Mouse (Mus musculus): ENCODE results near the gene Clcf1. TPM values are rescaled to one million over a fixed set of nuclear protein-coding genes. Genes with fewer than 3 reads are reported as not detected.

Clcf1 gene
- total and polyA plus RNA-seq, 2 experiments, result 0.28 to 3.8 TPM

GRCm38 (mm10) chr19:4170723-4171392 lies 43.2 kb upstream of the Clcf1 start:
- Histone ChIP-seq H3K27me3 (ENCODE audit: control insufficient read depth, insufficient read depth, low read length) (no peaks in the 10 kb centered on the region), H3K79me2 (ENCODE audit: control insufficient read depth, insufficient read depth, low read length) (no peaks in the 10 kb centered on the region), H3K4me1 (ENCODE audit: control insufficient read depth, insufficient read depth, low read length) (peaks cover 3% of the 10 kb centered on the region), H3K4me3 (ENCODE audit: insufficient read depth, low read depth, low read length) (no peak overlapping the region), H3K36me3 (ENCODE audit: control insufficient read depth, insufficient read depth, low read length) (no peaks in the 10 kb centered on the region), H3K27ac (replicated peaks; ENCODE audit: insufficient read depth, low read depth, low read length) (no peak overlapping the region), H3K9ac (ENCODE audit: low read depth, low read length) (no peak overlapping the region)
- 95% methylated on average over 10 of the region's 10 CpGs for WGBS
- DNase-seq (ENCODE audit: extremely low read depth, low read depth, low spot score), result no peak
- TF ChIP-seq CTCF (IDR thresholded peaks at IDR 0.05; ENCODE audit: low read depth, low read length), result no peak
- TF ChIP-seq POLR2A (IDR thresholded peaks at IDR 0.05; ENCODE audit: extremely low read depth, insufficient read depth, low read length), result no peak

- Histone ChIP-seq H3K36me3 (ENCODE audit: control insufficient read depth, insufficient read depth, low read length) (no peaks in the 10 kb centered on the region), H3K4me3 (ENCODE audit: insufficient read depth, low read depth, low read length) (no peak overlapping the region), H3K27ac (replicated peaks; ENCODE audit: insufficient read depth, low read depth, low read length) (no peak overlapping the region), H3K9ac (ENCODE audit: low read depth, low read length) (no peak overlapping the region), H3K4me1 (ENCODE audit: control insufficient read depth, insufficient read depth, low read length) (peaks cover 3% of the 10 kb centered on the region), H3K79me2 (ENCODE audit: control insufficient read depth, insufficient read depth, low read length) (no peaks in the 10 kb centered on the region), H3K27me3 (ENCODE audit: control insufficient read depth, insufficient read depth, low read length) (no peaks in the 10 kb centered on the region)
- 72% methylated on average over 13 of the region's 13 CpGs for WGBS
- TF ChIP-seq CTCF (IDR thresholded peaks at IDR 0.05; ENCODE audit: low read depth, low read length), result no peak
- TF ChIP-seq POLR2A (IDR thresholded peaks at IDR 0.05; ENCODE audit: extremely low read depth, insufficient read depth, low read length), result no peak
- no peak for DNase-seq (ENCODE audit: extremely low read depth, low read depth, low spot score)
Observed at GRCm38 (mm10) chr19:4171393-4172290, 42.4 kb upstream of the Clcf1 start.

- no peak for DNase-seq (ENCODE audit: extremely low read depth, low read depth, low spot score)
- no peak overlapping the region for H3K4me3 ChIP-seq (ENCODE audit: insufficient read depth, low read depth, low read length)
- TF ChIP-seq CTCF (IDR thresholded peaks at IDR 0.05; ENCODE audit: low read depth, low read length) (no peak), POLR2A (IDR thresholded peaks at IDR 0.05; ENCODE audit: extremely low read depth, insufficient read depth, low read length) (no peak)
- no peak overlapping the region for H3K27ac ChIP-seq (replicated peaks; ENCODE audit: insufficient read depth, low read depth, low read length)
- H3K9ac ChIP-seq (ENCODE audit: low read depth, low read length), result no peak overlapping the region
- H3K4me1 ChIP-seq (ENCODE audit: control insufficient read depth, insufficient read depth, low read length), result peaks cover 3% of the 10 kb centered on the region
- H3K27me3 ChIP-seq (ENCODE audit: control insufficient read depth, insufficient read depth, low read length), result no peaks in the 10 kb centered on the region
- H3K79me2 ChIP-seq (ENCODE audit: control insufficient read depth, insufficient read depth, low read length), result no peaks in the 10 kb centered on the region
- no peaks in the 10 kb centered on the region for H3K36me3 ChIP-seq (ENCODE audit: control insufficient read depth, insufficient read depth, low read length)
- WGBS, result 80% methylated on average over 11 of the region's 11 CpGs
Observed at GRCm38 (mm10) chr19:4172925-4173324, 41.1 kb upstream of the Clcf1 start.

GRCm38 (mm10) chr19:4175368-4175947 lies 38.6 kb upstream of the Clcf1 start, which contains the start of gene Carns1:
TSS of gene Carns1 (minus strand) at chr19:4175479.
- H3K27me3 ChIP-seq (ENCODE audit: control insufficient read depth, insufficient read depth, low read length), result no peaks in the 10 kb centered on the region
- no peaks in the 10 kb centered on the region for H3K4me1 ChIP-seq (ENCODE audit: control insufficient read depth, insufficient read depth, low read length)
- no peaks in the 10 kb centered on the region for H3K36me3 ChIP-seq (ENCODE audit: control insufficient read depth, insufficient read depth, low read length)
- WGBS, result 25% methylated on average over 11 of the region's 11 CpGs
- TF ChIP-seq CTCF (IDR thresholded peaks at IDR 0.05; ENCODE audit: low read depth, low read length), result no peak
- TF ChIP-seq POLR2A (IDR thresholded peaks at IDR 0.05; ENCODE audit: extremely low read depth, insufficient read depth, low read length), result no peak
- H3K79me2 ChIP-seq (ENCODE audit: control insufficient read depth, insufficient read depth, low read length), result no peaks in the 10 kb centered on the region
- H3K27ac ChIP-seq (replicated peaks; ENCODE audit: insufficient read depth, low read depth, low read length), result no peak within 1 kb of the TSS
- no peak within 1 kb of the TSS for H3K4me3 ChIP-seq (ENCODE audit: insufficient read depth, low read depth, low read length)
- DNase-seq (ENCODE audit: extremely low read depth, low read depth, low spot score), result no peak
- H3K9ac ChIP-seq (ENCODE audit: low read depth, low read length), result no peak within 1 kb of the TSS

- WGBS, result 76% methylated on average over 7 of the region's 7 CpGs
- no peaks in the 10 kb centered on the region for H3K4me1 ChIP-seq (ENCODE audit: control insufficient read depth, insufficient read depth, low read length)
- no peak overlapping the region for H3K9ac ChIP-seq (ENCODE audit: low read depth, low read length)
- H3K79me2 ChIP-seq (ENCODE audit: control insufficient read depth, insufficient read depth, low read length), result no peaks in the 10 kb centered on the region
- no peaks in the 10 kb centered on the region for H3K27me3 ChIP-seq (ENCODE audit: control insufficient read depth, insufficient read depth, low read length)
- no peak for TF ChIP-seq POLR2A (IDR thresholded peaks at IDR 0.05; ENCODE audit: extremely low read depth, insufficient read depth, low read length)
- TF ChIP-seq CTCF (IDR thresholded peaks at IDR 0.05; ENCODE audit: low read depth, low read length), result no peak
- DNase-seq (ENCODE audit: extremely low read depth, low read depth, low spot score), result no peak
- H3K4me3 ChIP-seq (ENCODE audit: insufficient read depth, low read depth, low read length), result no peak overlapping the region
- H3K27ac ChIP-seq (replicated peaks; ENCODE audit: insufficient read depth, low read depth, low read length), result no peak overlapping the region
- H3K36me3 ChIP-seq (ENCODE audit: control insufficient read depth, insufficient read depth, low read length), result no peaks in the 10 kb centered on the region
Observed at GRCm38 (mm10) chr19:4180411-4180810, 33.6 kb upstream of the Clcf1 start.
